Mouse (Mus musculus): ENCODE measurements around the gene C1qtnf5. TPM values are rescaled to one million over a fixed set of nuclear protein-coding genes. Genes with fewer than 3 reads are reported as not detected.
"Not testable (repeated sequence)": the region's sequence is repeated elsewhere in the genome, so short reads cannot be mapped to it uniquely, and the experiment has no call there.

C1qtnf5 gene
- polyA plus RNA-seq, 1 experiment, result 31.7 TPM

DNA sequence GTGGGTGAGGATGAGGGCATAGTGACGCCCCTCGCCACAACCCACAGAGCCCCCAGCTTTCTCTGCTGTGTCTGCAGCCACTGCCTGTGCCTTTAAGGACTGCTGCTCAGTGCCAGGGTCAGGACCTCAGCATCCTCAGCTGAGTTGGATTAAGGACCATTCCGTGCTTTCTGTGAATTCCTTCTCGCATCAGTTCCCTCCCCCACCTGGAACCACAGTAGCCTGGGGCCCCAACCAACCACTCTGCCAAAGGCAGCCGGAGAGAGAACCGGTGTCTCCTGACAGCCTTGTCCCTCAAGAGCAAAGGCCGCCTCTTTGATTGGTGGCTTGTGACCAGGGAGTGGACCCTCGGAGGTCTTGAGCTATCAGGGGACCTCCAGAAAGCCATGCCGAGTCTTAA, 5.6 kb upstream of the C1qtnf5 start, which contains the start of gene Mfrp:
Gene Mfrp (plus strand): TSS at position 240 of the 400 bp plus-strand sequence.
- no peak for DNase-seq (ENCODE audit: extremely low spot score in 1 of 2, low spot score in 1 of 2)

DNA sequence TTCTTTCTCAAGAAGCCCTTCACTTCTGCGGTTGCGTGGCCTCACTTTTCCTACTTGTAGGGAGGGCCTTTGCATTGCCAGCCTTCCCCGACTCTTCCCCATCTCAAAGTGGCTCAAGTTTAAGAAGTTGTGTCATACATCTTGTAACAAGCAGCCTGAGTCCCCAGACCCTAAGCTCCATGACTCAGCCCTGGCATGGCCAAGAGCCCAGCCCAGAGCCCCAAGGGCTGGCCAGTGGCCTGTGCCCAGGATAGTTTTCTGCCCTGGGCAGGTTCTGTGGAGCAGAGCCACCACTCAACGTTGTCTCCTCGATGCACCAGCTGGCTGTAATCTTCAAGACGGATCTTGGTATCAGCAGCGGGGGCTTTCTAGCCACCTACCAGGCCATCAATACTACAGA, 2.2 kb upstream of the C1qtnf5 start:
- DNase-seq (ENCODE audit: extremely low spot score in 1 of 2, low spot score in 1 of 2), result no peak

DNA sequence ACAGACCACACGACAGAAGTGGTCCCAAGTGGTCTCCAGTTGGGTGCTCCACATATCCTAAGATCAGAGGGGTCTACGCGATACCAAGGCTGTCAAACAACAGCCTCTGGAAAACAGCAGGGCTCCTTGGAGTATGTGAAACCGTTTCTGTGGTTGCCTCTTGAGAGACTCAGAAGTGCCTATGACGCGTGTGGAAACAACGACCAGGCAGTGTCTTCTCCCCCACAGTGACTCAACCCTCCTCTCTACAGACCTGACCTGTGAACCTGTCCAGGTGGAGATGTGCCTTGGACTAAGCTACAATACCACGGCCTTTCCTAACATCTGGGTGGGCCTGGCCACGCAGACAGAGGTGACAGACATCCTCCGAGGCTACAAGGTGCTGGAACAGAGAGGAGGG, 1.3 kb upstream of the C1qtnf5 start:
- no peak for DNase-seq (ENCODE audit: extremely low spot score in 1 of 2, low spot score in 1 of 2)

DNA sequence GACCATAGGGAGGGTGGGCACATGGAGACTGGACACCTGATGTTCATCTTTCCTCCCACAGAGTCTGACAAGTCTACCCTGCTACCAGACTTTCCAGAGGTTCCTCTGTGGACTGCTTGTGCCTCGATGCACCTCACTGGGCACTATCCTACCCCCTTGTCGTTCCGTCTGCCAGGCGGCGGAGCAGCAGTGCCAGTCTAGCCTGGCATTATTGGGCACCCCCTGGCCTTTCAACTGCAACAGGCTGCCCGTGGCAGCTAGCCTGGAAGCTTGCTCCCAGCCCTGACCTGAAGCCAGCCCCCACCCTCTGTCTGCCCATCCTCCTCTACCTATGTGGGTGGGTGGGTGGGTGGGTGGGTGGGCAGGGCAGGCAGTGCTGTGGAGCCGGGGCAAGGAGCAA, 863 bp upstream of the C1qtnf5 start:
- no peak for DNase-seq (ENCODE audit: extremely low spot score in 1 of 2, low spot score in 1 of 2)

DNA sequence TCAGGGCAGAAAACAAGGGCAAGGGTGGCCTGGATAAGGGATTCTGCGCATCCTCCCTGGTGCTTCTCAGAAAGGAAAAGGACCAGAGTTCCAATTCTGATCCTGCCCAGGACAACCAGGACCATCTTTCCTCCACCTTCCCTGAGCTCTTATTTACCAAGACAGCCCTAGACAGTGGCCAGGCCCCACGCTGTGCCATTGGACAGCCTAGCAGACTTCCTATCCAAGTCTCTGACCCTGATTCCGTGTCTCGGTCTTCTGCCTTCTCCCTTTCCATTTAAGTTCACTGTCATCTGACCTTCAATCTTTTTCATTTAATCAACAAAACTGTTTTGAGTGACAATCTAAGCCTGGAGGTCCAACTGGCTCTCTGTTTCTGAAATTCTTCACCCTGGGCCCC, 449 bp upstream of the C1qtnf5 start:
- DNase-seq (ENCODE audit: extremely low spot score in 1 of 2, low spot score in 1 of 2), result no peak

DNA sequence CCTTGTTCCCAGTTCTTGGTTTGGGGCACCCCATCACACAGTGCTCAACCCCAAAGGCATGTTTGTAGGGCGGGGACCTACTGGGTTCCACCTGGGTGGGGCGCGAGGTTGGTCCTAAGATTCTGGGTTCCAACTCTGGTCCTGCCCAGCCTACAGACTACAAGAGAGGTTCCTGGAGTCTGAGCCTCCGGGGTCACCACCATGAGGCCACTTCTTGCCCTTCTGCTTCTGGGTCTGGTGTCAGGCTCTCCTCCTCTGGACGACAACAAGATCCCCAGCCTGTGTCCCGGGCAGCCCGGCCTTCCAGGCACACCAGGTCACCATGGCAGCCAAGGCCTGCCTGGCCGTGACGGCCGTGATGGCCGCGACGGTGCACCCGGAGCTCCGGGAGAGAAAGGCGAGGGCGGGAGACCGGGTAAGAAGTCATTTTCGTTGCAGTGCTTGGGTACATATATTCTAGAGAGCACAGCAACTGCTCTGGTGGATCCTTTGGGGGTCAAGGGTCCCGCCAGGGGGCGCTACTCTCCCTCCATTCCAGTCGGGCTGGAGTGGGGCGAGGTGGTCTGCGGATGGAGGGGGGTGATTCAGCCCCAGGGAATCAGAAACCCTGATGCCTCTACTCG, 623 bp downstream of the C1qtnf5 start:
- no peak for DNase-seq (ENCODE audit: extremely low spot score in 1 of 2, low spot score in 1 of 2)

DNA sequence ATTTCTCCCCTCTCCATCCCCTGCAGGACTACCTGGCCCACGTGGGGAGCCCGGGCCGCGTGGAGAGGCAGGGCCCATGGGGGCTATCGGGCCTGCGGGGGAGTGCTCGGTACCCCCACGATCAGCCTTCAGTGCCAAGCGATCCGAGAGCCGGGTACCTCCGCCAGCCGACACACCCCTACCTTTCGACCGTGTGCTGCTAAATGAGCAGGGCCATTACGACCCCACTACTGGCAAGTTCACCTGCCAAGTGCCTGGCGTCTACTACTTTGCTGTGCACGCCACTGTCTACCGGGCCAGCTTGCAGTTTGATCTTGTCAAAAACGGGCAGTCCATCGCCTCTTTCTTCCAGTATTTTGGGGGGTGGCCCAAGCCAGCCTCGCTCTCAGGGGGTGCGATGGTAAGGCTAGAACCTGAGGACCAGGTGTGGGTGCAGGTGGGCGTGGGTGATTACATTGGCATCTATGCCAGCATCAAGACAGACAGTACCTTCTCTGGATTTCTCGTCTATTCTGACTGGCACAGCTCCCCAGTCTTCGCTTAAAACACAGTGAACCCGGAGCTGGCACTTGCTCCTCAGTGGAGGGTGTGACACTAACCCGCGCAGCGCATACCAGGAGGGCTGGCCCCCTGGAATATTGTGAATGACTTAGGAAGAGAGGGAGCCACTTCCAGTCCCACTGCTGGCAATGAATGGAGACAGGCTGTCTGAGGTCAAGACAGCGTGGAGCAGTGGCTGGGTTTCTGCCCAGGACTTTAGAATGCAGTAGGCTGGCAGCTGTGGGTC, 1.4 kb downstream of the C1qtnf5 start:
- no peak for DNase-seq (ENCODE audit: extremely low spot score in 1 of 2, low spot score in 1 of 2)

DNA sequence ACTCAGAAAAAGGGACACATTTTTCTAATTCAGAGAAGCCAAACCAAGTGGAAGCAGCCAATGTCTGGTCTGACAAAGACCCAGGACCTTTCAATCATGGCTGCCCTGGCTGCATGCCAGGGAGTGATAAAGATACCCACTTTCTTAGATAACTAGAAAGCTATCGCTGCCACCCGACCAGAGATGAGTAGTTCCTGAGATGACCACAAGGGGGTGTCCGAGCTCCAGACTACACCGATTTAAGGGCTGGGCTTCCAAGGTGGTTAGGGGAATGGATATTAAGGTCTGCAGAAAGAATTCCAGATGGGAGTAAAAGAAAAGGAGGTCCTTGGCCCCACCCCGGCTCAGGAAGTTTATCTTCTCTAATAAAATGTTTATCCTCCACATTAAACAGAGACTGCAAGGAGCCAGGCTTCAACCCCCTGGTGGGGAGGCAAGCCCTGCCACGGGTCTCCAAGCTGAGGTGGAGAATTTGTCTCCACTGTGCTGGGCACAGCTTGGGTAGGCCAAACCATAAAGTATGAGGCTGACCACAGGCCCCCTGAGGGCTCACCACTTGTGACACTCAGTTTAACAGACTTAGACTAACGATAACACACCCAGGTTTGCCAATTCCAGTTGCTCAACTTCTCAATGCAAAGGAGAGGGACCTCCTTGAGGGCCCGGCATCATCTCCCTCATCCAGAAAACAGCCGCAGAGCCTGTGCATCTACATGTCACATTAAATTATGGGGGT, 2.5 kb downstream of the C1qtnf5 start:
- peak in 1 of 2 experiments; percentile 91 for DNase-seq (ENCODE audit: extremely low spot score in 1 of 2, low spot score in 1 of 2)

DNA sequence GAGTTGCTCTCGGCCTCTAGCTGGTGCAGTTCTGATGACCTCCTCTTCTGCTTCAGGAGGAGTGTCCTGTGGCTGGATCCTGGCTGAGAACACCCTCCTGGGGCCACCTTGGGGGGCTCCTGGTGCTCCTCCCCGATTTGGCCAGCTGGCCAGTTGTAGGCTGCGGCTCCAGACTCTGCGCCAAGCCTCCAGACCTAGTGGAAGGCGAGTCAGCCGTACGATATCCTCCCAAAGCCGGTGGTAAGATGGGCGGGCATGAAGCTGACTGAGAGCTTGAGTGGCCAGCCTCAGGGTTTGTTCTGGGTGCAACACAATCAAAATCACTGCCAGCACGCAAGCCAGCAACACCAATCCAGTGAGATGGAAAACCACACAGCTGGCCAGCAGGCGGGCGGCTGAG, 4.9 kb downstream of the C1qtnf5 start:
- DNase-seq (ENCODE audit: extremely low spot score in 1 of 2, low spot score in 1 of 2), result not testable (repeated sequence)

DNA sequence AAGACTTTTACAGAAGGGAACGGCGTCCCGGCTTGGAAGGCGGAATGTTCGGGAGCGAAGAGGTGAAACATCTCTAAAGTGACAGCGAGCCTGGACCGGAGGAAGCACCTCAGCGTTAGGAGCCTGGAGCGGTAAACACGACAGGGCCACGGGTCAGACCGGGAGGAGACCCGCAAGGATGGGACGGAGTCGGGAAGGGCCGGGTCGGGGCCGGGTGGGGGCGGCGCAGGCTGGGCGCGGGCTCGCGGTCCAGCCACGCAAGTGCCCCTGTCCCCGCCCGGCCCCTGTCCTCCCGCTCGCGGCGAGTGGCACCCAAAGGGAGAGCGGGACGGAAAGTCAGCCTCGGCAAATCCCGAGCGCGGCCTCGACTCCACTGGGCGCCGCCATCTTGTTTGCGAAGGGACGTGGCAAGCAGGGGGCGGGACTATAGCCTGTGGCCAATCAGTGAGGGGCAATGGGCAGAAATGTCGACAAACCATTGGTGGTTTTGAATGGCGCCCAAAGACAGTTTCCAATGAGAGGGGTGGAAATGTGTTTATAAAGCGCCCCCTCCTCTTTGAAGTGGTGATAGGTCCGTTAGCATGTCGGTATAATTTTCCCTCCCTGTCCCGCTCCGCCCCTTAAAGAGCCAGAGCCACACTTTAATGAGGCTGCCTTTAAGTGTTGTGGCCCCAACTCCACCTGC, 6.2 kb downstream of the C1qtnf5 start, which contains the start of the genes Gm49380 and Rnf26:
Gene Gm49380 (minus strand): TSS at position 396 of the 685 bp plus-strand sequence.
Gene Rnf26 (minus strand): TSS at position 413 of the 685 bp plus-strand sequence.
- peak; percentile 96 to 98 for DNase-seq (ENCODE audit: extremely low spot score in 1 of 2, low spot score in 1 of 2)

DNA sequence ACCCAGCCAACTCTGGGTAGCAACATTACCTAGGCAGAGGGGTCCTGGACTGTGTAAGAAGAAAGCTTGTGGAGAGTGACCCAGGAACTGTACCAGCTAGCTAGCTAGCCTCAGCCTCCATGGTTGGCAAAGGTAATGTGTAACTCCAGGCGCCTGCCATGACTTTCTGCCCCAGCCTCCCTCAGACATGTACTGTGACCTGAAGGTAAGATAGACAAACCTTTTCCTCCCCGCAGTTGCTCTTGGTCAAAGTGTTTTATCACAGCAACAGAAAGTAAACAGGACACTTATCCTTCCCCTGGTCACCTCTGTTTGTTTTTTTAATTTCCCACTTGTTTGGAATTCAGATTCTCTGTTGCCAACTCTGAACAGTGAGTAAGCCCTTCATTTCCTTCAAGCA, 7.4 kb downstream of the C1qtnf5 start:
- no peak for DNase-seq (ENCODE audit: extremely low spot score in 1 of 2, low spot score in 1 of 2)

DNA sequence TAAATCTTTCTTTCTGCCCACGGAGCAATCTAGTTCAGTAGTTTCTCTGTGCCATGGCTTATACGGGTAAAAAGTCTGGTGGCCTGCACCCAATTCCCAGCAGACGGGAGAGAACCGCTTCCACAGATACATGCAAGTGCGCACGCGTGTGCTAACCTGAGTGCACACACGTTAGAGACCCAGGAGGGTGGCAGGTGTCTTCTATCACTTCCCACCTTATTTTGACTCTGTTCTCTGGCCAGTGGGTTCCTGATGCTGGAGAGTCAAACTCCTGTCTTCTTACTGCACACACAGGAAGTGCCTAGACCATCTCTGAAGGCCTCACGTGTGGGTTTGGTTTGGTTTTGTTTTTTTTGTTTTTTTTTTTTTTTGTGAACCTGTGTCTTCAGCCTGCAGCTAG, 8.6 kb downstream of the C1qtnf5 start:
- no peak for DNase-seq (ENCODE audit: extremely low spot score in 1 of 2, low spot score in 1 of 2)

DNA sequence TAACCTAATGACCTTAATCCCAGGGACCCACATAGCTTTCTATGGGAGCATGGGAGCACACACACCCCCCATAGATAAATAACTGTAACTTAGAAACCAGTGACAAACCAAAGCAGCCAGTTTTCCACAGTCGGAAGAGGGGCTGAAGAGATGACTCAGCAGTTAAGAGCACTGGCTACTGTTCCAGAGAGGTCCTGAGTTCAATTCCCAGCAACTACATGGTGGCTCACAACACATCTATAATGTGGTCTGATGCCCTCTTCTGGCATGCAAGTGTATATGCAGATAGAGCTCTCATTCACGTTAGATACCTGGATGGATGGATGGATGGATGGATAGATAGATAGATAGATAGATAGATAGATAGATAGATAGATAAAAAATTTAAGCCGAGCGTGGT, 9.1 kb downstream of the C1qtnf5 start:
- no peak for DNase-seq (ENCODE audit: extremely low spot score in 1 of 2, low spot score in 1 of 2)

DNA sequence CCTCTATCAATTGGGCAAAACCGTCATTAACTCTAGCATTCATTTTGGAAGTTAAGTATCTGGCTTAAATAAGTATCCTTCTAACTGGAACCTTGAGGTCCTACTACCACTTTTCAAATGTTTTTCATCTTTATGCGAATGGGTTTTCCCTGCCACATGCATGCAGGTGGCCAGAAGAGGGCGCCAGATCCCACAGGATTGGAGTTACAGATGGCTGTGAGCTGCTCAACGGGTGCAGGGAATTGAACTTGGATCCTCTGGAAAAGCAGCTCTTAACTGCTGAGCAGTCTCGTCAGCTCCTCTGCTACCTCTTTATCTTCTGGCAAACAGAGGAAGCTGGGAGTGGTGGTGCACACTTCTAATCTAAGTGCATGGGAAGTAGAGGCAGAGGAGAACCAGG, 12.0 kb downstream of the C1qtnf5 start:
- no peak for DNase-seq (ENCODE audit: extremely low spot score in 1 of 2, low spot score in 1 of 2)

DNA sequence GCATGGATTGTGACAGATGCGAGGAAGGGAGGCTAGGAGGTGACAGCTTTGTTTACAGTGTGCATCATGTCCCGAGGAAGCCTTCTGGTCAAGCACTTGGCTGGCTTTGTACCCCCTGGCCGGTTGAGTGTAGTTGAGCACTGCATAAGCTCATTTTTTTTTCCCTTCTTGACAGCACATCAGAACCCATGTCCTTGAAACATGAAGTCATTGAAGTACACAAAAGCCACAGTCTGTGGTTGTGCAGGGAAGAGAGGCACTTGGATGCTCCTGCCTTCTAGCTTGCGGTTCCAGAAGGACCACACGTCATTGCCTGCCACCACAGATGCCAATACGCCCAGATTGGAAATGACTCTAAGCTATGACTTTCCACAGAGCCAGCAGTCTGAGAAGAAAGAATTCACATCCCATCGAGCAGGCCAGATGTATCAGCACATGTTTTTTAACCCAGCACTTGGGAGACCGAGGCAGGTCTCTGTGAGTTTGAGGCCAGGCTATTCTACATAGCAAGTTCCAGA, 13.0 kb downstream of the C1qtnf5 start:
- no peak for DNase-seq (ENCODE audit: extremely low spot score in 1 of 2, low spot score in 1 of 2)

DNA sequence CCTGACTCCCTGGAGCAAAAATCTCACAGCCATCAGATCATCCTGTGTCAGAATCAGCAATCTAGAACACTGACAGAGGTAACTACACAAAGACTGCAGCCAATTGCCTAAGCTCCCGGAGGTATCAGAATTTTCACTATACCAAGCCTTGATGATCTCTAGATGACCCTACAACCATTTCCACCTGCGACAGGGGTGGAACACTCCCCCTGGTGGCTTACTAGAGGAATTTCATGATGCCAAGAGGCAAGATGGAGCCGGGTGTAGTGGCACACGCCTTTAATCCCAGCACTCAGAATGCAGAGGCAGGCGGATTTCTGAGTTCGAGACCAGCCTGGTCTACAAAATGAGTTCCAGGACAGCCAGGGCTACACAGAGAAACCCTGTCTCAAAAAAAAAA, 17.3 kb downstream of the C1qtnf5 start:
- no peak for DNase-seq (ENCODE audit: extremely low spot score in 1 of 2, low spot score in 1 of 2)

DNA sequence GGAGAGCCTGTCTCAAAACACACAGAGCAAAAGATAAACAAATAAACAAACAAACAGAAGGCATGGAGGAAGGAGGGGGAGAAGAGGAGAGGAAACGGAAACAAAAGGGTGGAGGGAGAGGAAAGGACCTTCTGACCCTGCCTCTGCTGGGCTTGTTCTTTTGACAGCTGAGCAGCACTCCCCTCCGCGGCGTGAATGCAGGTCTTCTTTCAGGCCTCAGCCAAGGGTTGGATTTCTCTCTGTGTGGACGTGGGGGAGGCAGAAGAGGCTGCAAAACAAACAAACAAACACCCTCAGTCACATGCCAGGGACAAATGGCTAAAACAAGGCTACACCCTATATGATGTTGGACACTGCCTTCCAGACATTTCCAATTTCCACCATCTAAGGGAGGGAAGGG, 18.0 kb downstream of the C1qtnf5 start:
- no peak for DNase-seq (ENCODE audit: extremely low spot score in 1 of 2, low spot score in 1 of 2)

DNA sequence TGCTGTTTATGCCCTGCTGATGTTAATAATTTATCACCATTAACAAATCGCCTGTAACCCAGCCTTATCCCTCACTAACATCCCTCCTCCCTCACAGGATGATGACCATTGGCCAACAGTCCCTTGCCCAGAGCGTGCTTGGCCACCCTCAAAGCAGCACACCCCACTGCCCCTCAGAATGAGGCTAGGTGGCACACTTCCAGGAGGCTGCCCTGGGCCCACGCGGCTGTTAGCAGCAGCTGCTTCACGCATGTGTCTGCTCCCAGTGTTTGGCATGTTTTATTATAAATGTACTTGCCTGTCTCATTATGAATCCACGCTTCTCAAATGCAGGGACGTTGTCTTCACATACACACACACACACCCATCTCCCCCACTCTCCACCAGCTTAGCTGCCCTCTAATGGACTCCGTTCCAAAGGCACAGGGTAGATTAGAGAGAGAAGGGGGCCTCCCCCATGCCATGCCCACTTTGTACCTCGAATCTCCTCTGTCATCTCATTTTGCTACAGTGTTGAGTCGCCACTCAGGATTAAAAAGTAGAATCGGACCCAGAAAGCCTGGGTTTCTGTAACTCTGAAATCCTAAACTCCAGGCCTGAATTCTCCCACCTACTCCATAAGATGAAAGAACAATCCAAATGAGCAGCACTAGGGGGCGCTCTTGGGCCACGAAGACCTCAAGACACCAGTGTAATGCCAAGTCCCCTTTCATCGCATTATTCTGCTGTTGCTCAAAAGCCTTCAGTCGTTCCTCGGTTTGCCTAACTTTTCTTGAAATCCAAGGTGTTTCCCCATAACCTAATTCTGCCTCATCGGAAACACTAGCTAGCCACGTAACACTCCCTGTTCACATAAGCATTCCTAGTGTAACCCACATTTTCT, 18.7 kb downstream of the C1qtnf5 start:
- peak; percentile 80 to 96 for DNase-seq (ENCODE audit: extremely low spot score in 1 of 2, low spot score in 1 of 2)

DNA sequence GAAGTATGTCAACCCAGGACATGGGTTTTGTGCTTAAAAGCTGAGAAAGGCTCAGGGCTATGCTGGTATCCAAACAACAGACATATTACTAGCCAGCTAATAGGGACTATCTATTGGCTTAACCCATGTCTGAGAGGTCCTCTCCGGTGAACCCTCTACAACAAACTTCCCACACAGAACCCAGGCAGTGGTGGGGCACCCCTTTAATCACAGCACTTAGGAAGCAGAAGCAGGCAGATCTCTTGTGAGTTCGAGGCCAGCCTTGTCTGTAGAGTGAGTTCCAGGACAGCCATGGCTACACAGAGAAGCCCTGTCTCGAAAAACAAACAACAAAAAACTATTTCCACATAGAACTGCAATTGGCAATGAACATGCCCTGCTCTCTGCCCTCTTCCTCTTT, 19.7 kb downstream of the C1qtnf5 start:
- DNase-seq (ENCODE audit: extremely low spot score in 1 of 2, low spot score in 1 of 2), result no peak

DNA sequence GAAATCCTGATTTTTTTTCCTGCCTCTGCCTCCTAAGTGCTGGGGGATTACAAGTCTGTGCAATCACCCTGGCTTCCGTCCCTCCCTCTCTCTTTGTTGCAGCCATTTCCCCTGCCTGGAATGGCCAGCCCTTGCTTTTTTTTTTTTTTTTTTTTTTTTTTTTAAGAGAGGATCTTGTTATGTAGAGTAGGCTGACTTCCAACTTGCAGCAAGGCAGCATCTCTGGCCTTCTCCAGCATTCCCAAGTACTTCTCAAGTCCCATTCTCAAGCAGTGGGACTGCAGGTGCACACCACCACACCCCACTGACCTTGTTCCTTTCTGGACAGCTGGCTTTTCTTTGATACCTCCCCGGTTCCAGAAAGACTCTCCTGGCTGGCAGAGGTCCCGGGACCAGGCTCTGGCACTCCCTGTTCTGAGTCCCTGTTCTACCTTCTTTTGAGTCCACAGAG, 20.3 kb downstream of the C1qtnf5 start:
- no peak for DNase-seq (ENCODE audit: extremely low spot score in 1 of 2, low spot score in 1 of 2)

Measured in frontal cortex, adult 2 months (tissue).